ENCODE assay signal across 8 mouse cellular contexts in genomic region chr9:67044551-67045305, GRCm38 (mm10). TPM values are rescaled to one million over a fixed set of nuclear protein-coding genes. Genes with fewer than 3 reads are reported as not detected.
DNase-seq lines count a peak whose midpoint lies in the region; ATAC-seq and TF ChIP-seq lines count a peak whose summit lies in the region.

No protein-coding gene starts in this region.

- TF ChIP-seq CTCF in spleen, adult 2 months (IDR thresholded peaks at IDR 0.05; ENCODE audit: extremely low read depth, insufficient read depth, insufficient read length, insufficient replicate concordance) = peak; percentile 16; the same call in 1 of the 2 replicates

- ATAC-seq in limb, embryonic 12.5 days (ENCODE audit: insufficient number of reproducible peaks, insufficient read depth, low FRiP score, low TSS enrichment, low read depth) = no peak

- H3K9ac ChIP-seq in limb, embryonic 12.5 days (replicated peaks) = peak overlapping the region; percentile 12; the same call in 1 of the 2 replicates

- peak overlapping the region; percentile 84 for H3K4me2 ChIP-seq in limb, embryonic 12.5 days

- peaks cover 16% of the 10 kb centered on the region for H3K4me1 ChIP-seq in spleen, adult 2 months (ENCODE audit: control insufficient read depth, insufficient read depth, insufficient read length)
- peaks cover 76% of the 10 kb centered on the region for H3K4me1 ChIP-seq in limb, embryonic 12.5 days (replicated peaks)

- no peak overlapping the region for H3K27ac ChIP-seq in spleen, adult 2 months (ENCODE audit: insufficient read depth, low read length)
- H3K27ac ChIP-seq in limb, embryonic 12.5 days = peak overlapping the region; percentile 53; the same call in 1 of the 2 replicates

- peak in 1 of 2 experiments; percentile 39 for DNase-seq in spleen, adult 2 months (ENCODE audit: low read depth in 1 of 2, low spot score in 2 of 2)
- DNase-seq in spleen, postnatal 14 days (ENCODE audit: low spot score in 2 of 2) = no peak
- DNase-seq in cerebellum, postnatal 14 days = peak; percentile 80 to 81
- DNase-seq in heart, adult 11 months = peak; percentile 95
- DNase-seq in kidney, adult 9 months = peak; percentile 83
- peak; percentile 59 for DNase-seq in neural tube, embryonic 10.5 days (ENCODE audit: extremely low spot score, low spot score)
- DNase-seq in thymus, postnatal 0 days (ENCODE audit: low spot score) = peak; percentile 64

- H3K27me3 ChIP-seq in spleen, adult 2 months (ENCODE audit: control insufficient read depth, insufficient read depth, low read length) = peaks cover 31% of the 10 kb centered on the region
- peaks cover 30% of the 10 kb centered on the region for H3K27me3 ChIP-seq in limb, embryonic 12.5 days

- TF ChIP-seq POLR2A in spleen, adult 2 months (IDR thresholded peaks at IDR 0.05; ENCODE audit: low read depth, low read length) = no peak

- 21% methylated on average over 9 of the region's 9 CpGs for WGBS in spleen, adult 2 months
- 19% methylated on average over 9 of the region's 9 CpGs for WGBS in limb, embryonic 12.5 days

- H3K4me3 ChIP-seq in spleen, adult 2 months (ENCODE audit: extremely low read depth, insufficient read depth, insufficient read length) = no peak overlapping the region
- peak overlapping the region; percentile 9; the same call in 1 of the 2 replicates for H3K4me3 ChIP-seq in limb, embryonic 12.5 days (replicated peaks)

- no peaks in the 10 kb centered on the region for H3K36me3 ChIP-seq in spleen, adult 2 months (ENCODE audit: control insufficient read depth, insufficient read depth, low read length)
- no peaks in the 10 kb centered on the region for H3K36me3 ChIP-seq in limb, embryonic 12.5 days

- no peaks in the 10 kb centered on the region for H3K9me3 ChIP-seq in limb, embryonic 12.5 days

RNA-seq across cellular contexts. Expression of gene Tpm1, which starts 4.5 kb away (rescaled TPM):
- 39.0 and 54.2 TPM in 2 replicates for polyA plus RNA-seq in spleen, adult 2 months (2012; rRNA removed)
- 555 and 579 TPM in 2 replicates for polyA plus RNA-seq in limb, embryonic 12.5 days (2016; fragmentation: Nextera tagmentation; extraction: Ambion mirVana)
- 88.5 and 91.4 TPM in 2 replicates for polyA plus RNA-seq in thymus, postnatal 0 days (2015; fragmentation: Nextera tagmentation; extraction: Ambion mirVana)

Comparison
In these comparisons a context has a peak if more than half of its experiments do, and no peak if none do; other contexts are left out.
1. DNase-seq: peak in cerebellum, postnatal 14 days (2 of 2), heart, adult 11 months (single experiment), kidney, adult 9 months (single experiment), neural tube, embryonic 10.5 days (single experiment) and thymus, postnatal 0 days (single experiment); none in spleen, postnatal 14 days (0 of 2).